Mouse (Mus musculus) neutrophil, adult 5-6 weeks (primary cell): ENCODE results near the gene Cdv3. TPM values are rescaled to one million over a fixed set of nuclear protein-coding genes. Genes with fewer than 3 reads are reported as not detected.
"Not testable (repeated sequence)": the region's sequence is repeated elsewhere in the genome, so short reads cannot be mapped to it uniquely, and the experiment has no call there.

Experiments used
- ATAC-seq: fragments of 151-379, 151-347 bp; 2 replicates; pipeline ENCODE4 v1.8.0; 2017; ENCODE audit warnings: mild to moderate bottlenecking, moderate TSS enrichment; ENCODE audit not compliant: insufficient number of reproducible peaks, poor library complexity, low FRiP score, severe bottlenecking; ENCODE audit errors: extremely low read depth
- total RNA-seq: library from RNA; stranded (forward); fragments of 200-1000 nt; gene quantifications from 2 replicates; pipeline ENCODE4 v1.2.3, GENCODE M21; 2017

Gene Cdv3
- total RNA-seq, 1 experiment from 2014 or later, result 107 TPM

DNA sequence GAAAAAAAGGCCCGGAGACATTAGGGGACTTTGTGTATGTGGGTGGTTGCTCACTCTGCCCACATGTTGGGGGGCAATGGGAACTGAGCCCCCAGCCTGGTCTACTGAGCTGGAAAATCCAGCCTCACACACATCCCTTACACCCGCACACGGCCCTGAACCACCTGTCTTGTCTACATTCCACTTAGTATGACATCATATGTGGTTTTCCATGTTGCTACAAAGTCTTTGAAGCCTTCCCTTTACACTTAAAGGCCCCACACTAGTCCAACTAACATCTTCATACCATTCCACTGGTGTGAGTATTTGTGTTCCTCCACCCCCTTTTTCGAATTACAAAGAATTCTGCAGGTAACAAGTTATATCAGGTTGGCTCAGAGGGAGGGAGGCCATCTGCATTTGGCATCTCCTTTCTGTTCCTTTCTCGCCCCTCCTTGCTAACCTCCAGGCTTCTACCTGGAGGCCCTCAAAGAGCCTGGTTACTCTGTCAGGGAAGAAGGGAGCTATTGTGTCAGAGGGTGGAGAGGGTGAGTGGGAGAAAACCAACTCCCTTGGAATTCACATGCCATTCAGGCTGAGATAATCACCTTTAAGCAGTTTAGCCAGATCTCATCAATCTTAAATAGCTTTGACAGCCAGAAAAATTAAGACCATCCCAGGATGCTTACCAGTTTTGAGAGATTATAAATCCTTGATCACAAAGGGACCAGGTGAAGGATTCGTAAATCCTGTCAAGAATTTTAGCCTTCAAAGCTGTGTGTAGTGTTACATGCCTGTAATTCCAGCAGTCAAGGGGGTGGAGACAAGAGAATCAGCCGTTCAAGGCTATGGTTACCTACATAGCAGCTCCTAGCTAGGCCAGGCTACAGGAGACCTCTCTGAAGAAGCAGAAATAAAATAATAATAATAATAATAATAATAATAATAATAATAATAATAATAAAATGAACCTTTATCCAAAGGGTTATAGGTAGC lies 11.0 kb upstream of the Cdv3 start:
- ATAC-seq, result no peak

DNA sequence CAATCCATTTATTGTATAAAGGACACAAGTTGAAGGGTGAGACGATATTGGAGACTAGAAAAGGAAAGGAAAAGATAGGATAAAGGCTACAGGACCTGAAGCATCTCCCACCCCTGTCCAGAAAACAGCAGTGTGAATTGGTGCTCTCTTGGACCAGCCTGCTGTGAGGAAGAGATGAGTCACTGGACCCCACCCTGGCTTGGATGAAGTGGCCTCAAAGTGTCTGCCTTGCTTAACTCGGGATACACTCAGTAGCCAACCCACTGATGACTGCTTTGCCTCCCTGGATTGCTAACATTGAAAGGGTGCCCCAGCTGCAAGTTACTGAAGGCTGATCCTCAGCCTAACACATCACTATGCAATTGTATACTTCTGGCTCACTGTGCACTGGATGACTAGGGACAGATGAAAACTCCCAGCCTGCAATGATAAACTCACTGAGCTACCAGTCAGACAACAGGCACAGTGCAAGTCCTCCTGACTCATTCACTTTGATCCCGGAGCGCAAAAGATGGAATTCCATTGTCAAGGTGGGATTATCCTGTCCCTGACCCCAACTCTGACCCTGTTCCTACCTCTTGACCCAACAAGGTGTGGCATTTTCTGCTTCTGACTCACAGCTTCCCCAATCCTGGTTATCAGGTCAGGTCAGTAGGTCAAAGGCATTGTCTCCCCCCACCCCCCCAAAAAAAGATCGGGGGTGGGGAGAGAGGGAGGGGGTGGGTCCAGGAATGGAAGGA lies 6.8 kb upstream of the Cdv3 start:
- no peak for ATAC-seq

DNA sequence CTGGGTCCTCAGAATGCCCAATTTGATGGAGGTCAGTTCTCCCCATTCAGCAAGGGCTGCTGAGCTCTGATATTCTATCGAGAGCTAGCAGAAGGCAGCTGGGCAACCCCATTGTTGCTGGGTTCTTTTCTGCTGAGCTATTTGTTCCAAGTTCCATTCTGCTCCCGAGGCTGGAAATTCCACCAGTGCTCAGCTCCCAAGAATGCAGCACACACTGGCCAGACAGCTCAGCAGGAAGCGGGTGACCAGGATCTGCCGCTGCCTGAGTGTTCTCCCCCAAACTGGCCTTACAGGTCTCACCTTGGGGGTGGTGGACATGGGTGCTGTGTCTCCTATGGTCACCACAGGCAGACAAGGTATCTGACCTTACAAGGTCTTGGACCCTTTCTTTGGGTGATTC lies 4.3 kb upstream of the Cdv3 start:
- no peak for ATAC-seq

DNA sequence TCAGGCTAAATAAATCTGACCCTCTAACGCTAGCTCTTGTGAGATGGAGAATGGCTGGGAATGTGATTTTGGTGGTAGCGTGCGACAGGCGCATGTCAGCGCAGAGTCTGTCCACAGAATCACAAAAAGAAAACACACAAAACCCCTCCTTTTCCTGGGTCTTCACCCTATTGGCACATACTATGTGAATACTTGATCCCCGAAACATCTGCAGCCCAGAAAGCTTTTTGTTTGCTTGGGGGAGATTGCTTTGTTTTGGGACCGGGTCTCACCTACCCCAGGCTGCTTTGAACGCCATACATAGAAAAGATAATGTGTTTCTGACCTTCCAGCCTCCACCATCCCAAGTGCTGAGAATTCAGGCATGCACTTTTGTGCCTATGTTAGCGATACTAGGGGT lies 716 bp upstream of the Cdv3 start:
- no peak for ATAC-seq

DNA sequence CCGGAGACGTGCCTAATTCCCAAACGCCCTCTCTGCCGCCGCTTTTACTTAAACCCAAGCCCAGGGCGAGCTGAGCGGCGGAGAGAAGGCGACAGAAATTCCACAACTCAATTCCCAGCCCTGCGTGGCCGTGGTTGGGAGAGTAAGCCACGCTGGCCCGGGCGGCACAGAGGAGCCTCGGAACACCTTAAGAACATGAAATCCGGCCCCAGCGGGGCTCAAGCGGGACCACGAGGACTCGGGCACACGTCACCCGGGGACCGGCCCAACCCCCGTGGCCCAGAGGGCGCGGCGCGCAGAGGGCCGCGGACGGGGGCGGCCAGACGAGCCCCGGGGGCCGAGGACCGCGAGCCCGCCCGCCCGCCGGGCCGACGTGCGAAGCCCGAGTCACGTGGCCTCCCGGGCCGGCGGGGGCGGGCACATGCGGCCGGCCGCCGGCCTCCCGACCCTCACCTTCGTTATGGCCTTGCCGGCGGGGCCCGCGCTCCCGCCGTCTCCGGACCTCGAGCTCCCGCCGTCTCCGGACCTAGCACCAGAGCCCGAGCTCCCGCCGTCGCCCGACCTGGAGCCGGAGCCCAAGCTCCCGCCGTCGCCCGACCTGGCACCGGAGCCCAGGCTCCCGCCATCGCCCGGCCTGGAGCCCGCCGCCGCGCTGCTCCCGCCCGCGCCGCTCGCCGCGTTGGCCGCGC lies 895 bp downstream of the Cdv3 start:
- no peak for ATAC-seq

DNA sequence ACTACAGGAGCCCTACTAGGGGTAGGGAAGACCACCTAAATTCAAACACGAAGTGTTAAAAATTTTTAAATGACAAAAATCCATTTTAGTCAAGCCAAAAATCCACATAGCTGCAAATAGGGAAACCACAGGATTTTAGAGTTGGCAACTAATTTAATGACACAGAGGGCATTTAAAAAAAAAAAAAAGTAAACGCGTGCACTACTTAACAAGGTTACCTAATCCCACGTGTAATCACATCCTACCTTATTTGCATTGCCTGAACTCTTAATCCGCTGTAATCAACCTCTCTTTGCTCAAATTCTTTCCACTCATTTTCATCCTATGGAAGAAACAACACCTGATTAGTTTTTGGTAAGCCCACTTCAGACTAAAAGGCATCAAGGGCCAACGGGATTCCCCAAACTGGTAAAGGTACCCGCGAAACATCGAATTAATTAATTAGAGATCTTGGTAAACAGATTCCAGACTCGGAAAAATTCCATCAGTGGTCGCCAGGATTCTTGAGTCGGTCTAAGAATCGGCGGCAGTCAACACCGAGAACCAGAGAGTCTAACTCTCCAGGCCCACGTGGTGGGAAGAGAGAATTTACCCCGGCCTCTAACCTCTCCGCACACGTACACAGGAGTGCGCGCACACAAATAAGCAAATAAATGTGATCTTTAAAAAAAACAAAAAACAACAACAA lies 1.8 kb downstream of the Cdv3 start:
- ATAC-seq, result no peak

DNA sequence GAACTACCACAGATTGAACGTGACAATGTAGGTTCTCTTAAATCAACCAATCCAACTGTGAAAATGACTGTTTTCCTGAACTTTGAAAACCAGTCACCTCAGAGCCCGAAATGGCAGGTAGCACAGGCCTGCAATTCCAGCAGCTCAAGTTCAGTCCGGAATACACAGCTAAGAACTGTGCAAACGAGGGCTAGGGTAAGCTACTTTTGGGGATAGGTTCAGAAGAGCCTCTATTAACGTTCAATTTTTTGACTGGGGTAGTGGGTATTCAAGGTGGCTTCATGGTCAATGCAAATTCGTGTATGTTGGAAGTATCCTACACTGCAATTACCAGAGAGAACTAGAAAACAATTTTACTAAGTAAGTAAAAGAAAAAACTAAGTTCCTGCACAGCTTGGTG lies 2.6 kb downstream of the Cdv3 start:
- ATAC-seq, result no peak

DNA sequence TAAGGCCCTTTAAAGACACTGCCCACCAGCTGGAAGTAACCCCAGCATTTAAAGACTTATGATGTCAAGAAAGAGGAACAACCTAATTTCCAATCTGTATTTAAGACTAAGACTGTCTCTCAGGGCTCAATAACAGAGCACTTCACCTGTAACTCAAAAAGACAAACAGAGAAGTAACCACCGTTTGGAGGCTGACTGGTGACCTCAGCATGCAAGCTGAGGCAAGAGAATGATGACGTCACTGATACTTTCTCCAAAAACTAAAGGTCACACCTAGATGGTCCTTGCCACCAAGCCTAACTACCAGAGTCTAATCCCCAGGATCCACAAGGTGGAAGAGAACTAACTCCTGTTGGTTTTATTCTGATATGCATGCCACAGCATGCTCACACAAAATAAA lies 5.0 kb downstream of the Cdv3 start:
- no peak for ATAC-seq

DNA sequence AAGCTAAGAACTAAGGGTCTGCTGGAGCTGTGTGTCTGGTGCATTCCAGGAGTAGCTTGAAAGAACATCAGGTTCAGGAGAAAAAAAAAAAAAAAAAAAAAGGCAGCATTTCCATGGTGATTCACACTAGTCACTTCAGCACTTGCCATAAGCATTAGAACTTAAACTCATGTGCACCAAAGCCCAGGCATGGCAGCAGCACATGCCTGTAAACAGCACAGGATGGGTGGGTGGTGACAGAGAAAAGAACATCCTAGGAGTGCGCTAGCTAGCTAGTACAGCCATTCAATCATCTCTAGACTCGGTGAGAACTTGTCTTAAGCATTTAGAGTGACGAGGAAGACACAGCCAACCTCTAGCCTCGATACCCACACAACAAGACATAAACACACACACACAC lies 7.1 kb downstream of the Cdv3 start:
- no peak for ATAC-seq

DNA sequence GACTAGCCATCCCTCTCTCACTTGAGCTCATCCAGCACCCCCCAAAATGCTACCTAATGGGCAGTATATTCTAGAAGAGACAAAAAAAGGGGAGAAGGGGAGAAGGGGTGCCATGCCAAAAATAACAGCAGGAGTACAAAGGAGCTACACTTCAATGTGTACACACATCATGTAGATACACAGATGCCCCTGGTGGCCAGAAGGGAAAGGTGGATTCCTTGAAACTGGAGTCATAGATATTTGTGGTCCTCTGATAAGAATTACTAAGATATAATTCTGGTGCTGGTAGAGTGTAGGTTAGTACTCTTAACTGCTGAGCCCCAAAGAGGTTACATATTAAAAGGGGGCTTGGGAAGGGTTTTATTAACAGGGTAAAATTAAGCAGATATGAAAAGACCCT lies 7.7 kb downstream of the Cdv3 start:
- peak; percentile 30; the same call in 1 of the 2 replicates for ATAC-seq

DNA sequence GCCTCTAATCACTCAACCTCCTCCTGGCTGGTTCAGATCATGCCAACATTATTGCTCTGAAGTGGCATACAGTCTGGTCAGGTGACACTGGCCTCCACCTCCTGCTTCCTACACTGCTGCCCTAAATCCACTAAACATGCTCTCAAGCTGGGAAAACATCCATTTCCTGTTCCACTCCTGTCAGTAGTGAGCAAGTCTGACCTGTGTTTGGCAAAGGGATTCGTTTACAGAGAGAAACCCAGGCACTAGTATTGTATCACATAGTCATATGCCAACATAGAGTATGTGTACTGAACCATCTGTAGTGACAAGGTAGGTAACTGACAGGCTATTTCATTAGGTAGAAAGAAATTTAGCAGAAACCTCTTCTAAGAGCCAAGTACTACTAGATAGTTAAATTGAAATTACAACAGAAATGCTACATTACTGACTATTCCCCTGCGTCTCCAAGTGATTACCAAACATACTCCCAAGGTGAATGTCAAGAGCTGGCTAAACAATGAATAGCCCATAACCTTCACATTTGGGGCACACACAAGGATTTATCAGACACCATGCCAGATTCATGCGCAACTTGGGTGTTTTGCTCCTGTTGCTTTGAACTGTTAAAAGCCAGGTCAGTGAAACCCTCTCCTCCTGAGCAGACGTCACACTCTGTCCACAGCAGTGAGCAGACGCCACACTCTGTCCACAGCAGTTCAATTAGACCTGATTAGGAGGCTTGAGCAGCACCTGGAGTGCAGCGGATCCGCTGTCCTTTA lies 12.0 kb downstream of the Cdv3 start:
- not testable (repeated sequence) for ATAC-seq

DNA sequence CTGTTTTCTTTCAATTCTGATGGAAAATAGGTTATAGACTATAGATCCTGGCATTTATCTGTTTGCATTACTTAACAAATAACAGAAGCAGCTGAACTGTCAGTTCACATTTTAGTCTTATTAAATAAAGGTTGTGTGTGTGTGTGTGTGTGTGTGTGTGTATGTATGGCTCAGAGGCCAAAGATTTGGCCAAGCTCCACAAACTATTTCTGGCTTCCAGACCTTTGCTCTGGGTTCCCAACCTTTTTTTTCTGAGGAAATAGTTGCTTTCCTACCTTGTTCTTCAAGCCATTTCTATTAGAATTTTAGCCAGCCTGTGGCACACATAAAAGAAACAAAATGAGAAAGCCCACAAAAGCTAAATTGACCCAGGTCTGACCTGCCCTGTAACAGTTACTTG lies 16.8 kb downstream of the Cdv3 start:
- no peak for ATAC-seq

DNA sequence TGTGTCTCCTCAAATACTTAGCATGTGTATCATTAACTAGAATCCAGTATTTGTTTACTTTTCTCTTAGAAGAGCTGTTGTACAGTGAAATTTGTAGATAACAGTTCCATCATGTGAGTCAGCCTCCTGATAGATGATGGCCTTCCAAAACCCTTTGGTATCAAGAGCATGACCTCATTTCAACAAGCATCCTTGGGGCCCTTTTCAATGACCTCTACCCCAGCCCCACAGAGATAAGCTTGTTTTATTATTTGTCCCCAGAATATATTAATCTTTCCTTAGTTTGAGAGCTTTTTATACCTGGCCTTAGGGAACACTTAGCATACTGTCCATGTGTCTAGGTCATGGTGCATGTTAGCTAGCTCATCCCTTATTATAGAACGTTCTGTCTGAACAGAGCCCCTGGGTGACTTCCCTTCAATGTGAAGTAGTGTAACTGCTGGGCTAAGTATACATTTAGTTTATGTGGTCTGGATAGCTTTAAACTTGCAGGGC lies 17.6 kb downstream of the Cdv3 start:
- ATAC-seq, result no peak

DNA sequence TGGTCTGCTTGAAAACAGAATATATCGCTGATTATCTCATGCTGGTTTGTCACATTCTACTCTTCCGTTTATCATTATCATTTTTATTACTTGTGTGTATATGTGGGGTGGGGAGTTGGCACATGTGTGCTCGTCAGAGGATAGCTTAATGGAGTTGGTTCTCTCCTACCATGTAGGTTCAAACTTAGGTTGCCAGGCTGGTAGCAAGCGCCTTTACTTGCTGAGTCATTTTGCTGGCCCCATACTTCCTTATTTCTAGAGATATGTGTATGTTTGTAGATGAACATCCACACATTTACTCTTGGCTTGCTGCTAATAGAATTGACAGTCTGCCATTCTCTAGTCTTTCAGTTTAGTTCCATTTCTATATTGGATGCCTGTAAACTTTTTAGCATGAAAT lies 18.6 kb downstream of the Cdv3 start:
- ATAC-seq, result no peak

DNA sequence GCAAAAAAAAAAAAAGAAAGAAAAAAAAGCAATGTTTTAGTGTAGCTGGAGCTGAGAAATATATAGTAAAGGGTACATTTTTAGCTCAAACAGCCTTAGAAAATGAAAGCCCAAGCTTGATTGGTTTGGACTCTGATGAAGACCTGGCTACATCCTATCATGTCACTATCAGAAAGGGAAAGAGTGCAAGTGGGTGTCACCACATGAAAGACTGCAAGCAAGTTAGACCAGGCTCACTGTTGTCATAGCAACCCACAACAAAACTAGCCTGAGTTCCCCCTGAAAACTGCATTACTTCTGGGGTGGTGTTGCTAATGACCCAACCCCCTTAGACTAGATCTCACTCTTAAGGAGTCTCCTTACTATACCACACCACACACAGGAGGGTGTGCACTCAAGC lies 28.7 kb downstream of the Cdv3 start:
- ATAC-seq, result no peak

DNA sequence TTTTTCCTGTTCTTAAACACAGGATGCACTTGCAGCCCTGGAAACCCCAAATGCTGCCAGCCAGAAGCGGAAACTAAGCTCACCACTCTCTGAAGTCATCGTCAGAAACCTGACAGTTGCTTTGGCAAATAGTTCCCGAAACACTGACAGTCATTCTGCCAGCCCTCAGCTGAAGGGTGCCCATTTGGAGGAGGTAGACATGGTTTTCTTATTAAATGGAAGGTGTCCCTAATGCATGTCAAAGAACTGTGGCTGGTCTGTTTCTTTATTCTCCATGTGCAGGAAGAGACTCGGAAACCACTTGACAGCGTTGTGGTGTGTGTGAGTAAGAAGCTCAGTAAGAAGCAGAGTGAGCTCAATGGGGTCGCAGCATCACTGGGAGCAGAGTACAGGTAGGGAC lies 33.0 kb downstream of the Cdv3 start:
- no peak for ATAC-seq

DNA sequence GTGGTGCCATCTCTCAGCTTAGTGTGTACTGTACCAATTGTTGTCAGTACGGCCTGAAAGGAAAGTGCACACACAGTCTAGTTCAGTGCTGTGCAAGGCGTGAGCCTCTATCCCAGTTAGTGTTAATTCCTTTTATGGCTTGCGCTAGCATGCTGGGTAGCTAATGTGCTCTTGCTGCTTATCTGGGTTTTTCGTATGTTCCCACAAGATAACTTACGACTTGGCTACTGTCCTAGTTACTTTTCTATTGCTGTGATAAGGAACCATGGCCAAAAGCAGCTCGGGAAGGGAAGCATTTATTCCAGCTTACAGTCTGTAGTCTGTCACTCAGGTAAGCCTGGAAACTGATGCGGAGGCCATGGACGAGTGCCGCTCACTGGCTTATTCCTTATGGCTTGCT lies 39.2 kb downstream of the Cdv3 start:
- ATAC-seq, result no peak

DNA sequence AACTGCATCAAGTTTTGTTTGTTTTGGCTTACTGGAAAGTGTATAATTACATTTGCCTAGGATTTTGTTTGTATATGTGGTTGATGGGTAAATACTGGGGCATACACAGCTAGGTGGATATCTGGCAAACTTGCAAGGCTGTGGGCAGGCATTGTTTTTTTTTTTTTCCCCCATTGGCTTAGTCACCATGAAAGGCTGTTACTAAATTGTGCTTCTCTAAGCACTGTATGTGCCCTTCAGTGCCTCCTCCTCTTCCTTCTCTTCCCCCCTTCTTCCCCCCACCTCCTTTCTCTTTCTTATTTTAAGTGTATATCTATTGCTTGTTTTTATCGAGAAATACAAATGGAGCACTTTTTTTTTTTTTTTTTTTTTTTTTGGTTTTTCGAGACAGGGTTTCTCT lies 41.0 kb downstream of the Cdv3 start:
- ATAC-seq, result no peak
